Mouse (Mus musculus): Measurements from ENCODE around the gene Tff1.

- TF ChIP-seq CTCF (IDR thresholded peaks at IDR 0.05) (peak; percentile 95), EP300 (IDR thresholded peaks at IDR 0.05) (no peak)
Observed at GRCm38 (mm10) chr17:31119429-31119828, 45.6 kb downstream of the Tff1 start.

Measured in lung, postnatal 0 days (tissue).